Mouse (Mus musculus): ENCODE results near the gene 1700016K19Rik.
"Not testable (repeated sequence)": the region's sequence is repeated elsewhere in the genome, so short reads cannot be mapped to it uniquely, and the experiment has no call there.

1700016K19Rik gene

GRCm38 (mm10) chr11:75980413-75980812 is 19.3 kb upstream of the 1700016K19Rik start:
- in situ Hi-C loops (cut with MboI; ENCODE audit: unreplicated experiment in 2 of 2) = no loop called here

- in situ Hi-C loops (cut with MboI; ENCODE audit: unreplicated experiment in 2 of 2) = no loop called here
Measured at GRCm38 (mm10) chr11:75983194-75983593, 16.5 kb upstream of the 1700016K19Rik start.

- in situ Hi-C loops (cut with MboI; ENCODE audit: unreplicated experiment in 2 of 2) = no loop called here
Measured at GRCm38 (mm10) chr11:75984581-75984980, 15.1 kb upstream of the 1700016K19Rik start.

DNA sequence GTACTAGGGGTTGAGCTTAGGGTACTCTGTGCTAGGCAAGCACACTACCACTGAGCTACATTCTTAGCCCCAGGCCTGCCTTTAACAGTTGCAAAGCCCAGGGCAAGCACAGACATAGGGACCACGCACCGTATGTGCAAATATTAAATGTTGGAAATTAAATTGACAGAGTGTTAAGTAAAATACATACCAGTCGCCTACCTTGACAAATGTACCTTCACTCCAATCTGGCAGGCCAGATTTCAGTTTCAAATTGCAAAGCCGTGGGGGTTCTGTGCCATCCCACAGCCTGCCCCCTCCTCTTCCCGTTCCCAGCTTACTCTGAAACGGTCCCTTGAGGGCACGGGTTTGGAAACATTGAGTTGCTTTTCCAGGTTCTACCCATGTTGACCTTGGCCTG is 13.8 kb upstream of the 1700016K19Rik start:
- in situ Hi-C loops (cut with MboI; ENCODE audit: unreplicated experiment in 2 of 2) = no loop called here

DNA sequence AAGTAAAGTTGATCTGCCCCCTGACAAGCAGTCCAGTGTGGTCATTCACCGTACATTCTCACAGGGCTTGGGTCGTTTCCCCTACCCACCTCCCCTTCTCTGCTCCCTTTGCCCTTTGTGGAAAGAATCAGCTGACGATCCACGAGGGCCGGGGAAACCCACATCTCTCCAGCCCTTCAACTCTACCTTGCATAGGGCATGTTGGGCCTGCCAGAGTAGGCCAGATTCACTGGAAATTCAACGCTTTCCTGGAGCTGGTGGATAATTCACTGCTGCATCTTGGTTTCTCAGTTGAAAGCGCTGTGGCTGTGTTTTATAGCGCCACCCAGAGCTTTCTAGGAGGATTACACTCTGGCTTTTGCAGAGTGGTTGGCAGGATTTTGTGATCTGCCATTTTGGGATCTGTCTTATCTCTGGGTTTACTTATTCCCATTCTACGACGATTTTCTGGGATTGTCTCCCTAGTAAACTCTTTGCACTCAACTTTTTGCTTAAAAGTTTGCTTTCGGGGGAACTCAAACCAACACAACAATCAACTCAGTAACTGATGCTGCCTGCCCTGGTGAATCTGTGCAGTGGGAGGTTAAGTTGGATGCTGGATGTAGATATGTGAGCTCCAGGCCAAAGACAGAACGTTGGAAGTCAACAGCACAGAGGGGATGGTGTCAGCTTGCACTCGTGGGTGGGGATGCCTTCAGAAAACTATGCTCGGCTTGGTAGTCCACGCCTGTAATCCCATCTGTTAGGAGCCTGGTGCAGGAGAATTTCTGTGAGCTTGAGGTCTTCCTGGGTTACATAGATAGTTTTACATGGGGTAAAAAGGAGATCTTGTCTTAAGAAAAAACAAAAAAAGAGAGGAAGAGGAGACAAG is 8.5 kb upstream of the 1700016K19Rik start:
- in situ Hi-C loops (cut with MboI; ENCODE audit: unreplicated experiment in 2 of 2) = no loop called here

DNA sequence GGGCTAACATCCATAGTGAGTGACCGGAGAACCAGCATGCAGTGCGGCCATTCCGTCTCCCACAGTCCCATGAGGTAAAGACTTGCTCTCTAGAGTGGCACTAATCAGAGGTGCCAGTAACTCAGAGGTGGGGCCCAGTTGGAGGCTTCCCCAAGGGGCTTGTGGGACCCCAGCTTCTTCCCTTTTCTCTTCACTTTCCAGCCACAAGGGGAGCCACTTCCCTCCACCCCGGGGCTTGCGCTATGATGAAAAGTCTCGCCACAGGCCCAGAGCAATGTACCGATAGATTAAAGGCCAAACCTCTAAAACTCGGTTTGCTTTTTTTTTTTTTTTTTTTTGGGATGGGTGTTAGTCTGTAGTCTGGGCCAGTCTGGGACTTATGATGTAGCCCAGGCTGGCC is 7.8 kb upstream of the 1700016K19Rik start:
- in situ Hi-C loops (cut with MboI; ENCODE audit: unreplicated experiment in 2 of 2) = no loop called here

- in situ Hi-C loops (cut with MboI; ENCODE audit: unreplicated experiment in 2 of 2) = no loop called here
Measured at GRCm38 (mm10) chr11:75992481-75992880, 7.2 kb upstream of the 1700016K19Rik start.

DNA sequence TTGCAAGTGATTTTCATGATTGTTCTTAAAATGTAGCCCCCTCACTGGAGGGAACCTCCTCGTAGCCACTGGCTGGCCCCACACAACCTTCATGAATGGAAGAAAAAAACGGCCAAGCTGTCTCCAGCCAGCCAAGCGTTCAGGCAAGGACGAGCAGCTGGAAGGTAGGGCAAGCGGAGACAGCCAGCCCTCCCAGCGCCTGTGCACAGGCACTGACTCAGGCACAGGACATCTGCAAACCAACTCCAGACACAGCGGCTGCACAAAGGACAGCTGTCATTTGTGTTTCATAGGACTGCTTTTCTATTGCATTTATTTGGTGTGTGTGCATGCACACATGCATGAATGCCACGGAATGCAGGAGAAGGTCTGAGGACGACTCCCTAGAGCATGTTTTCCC is 5.4 kb upstream of the 1700016K19Rik start:
- in situ Hi-C loops (cut with MboI; ENCODE audit: unreplicated experiment in 2 of 2) = no loop called here

GRCm38 (mm10) chr11:76000701-76001100 is 989 bp downstream of the 1700016K19Rik start:
- in situ Hi-C loops (cut with MboI; ENCODE audit: unreplicated experiment in 2 of 2) = no loop called here

DNA sequence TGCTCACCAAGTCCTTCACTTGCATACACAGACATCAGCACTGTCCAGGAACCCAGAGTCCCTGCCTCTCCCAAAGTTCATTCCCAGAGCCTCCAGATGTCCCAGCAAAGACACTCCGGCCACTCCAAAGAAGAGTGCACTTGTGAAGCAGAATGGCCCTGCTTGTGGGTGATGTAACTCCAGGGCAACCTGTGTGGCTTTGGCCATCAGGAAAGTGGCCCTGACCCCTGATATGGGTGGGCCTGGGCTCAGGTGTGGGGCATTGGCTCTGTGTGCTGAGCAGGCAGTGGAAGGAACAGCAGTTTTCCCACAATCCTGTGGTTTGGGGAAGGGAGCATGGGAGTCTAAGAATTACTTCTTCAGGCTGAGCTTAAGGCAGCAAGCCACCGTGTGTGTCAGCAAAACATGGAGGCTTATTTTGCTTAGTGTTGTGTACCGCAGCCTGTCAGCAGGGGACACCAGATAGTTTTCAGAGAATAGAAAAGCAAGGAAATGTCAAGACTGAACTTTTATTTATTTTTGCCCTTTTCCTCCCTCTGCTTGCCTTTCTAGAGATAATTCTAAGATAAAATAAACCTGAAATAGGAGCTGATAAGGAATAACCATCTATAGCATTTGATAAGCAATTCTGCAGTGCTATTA is 1.6 kb downstream of the 1700016K19Rik start:
- in situ Hi-C loops (cut with MboI; ENCODE audit: unreplicated experiment in 2 of 2) = no loop called here

DNA sequence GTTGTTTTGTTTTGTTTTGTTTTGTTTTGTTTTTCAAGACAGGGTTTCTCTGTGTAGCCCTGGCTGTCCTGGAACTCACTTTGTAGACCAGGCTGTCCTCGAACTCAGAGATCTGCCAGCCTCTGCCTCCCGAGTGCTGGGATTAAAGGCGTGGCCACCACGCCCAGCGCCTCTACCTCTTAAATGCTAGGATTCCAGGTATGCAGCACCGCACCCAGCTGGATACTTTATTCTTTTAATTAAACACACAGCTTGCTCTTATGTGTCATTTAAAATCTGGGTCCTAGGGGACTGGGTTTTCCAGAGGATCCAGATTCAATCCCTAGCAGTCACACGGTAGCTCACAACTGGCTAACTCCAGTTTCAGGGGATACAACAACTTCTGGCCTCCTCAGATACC is 4.6 kb downstream of the 1700016K19Rik start:
- in situ Hi-C loops (cut with MboI; ENCODE audit: unreplicated experiment in 2 of 2) = not testable (repeated sequence)

GRCm38 (mm10) chr11:76008162-76008561 is 8.4 kb downstream of the 1700016K19Rik start:
- in situ Hi-C loops (cut with MboI; ENCODE audit: unreplicated experiment in 2 of 2) = no loop called here

- in situ Hi-C loops (cut with MboI; ENCODE audit: unreplicated experiment in 2 of 2) = no loop called here
Measured at GRCm38 (mm10) chr11:76009101-76009500, 9.4 kb downstream of the 1700016K19Rik start.

DNA sequence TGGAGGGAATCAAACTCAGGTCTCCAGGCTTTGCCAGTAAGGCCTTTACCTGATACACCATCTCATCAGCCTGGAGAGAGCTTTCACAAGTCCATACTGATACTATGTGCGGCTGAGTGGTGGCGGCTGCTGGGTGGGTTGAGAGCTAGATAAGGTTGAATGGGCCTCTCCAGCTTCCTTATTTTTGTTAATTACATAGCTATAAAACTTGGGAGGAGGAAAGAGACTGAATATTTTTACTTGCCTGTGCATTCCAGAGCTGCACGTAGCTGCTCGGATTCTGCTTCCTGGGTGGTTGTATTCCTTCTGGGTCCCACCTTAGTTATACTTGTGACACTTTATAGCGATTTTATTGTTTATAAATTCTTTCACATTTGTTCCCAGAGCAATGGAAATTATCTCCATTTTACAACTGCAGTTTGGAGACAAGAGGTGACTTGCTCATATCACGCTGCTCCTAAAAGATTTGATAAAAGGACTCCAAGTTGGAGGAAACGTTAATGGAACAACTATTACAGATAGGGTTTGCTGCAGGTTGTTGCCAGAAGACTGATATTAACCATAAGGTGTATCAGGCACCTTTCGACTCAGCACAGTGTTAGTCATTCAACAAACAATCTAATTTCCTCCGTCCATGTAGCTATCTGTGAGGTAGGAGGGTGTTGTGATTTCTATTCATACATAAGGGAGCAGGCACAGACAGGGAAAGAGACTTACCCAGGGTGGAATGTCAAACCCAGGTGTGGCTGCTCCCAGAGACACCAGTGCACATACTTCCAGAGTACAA is 11.3 kb downstream of the 1700016K19Rik start:
- in situ Hi-C loops (cut with MboI; ENCODE audit: unreplicated experiment in 2 of 2) = no loop called here

DNA sequence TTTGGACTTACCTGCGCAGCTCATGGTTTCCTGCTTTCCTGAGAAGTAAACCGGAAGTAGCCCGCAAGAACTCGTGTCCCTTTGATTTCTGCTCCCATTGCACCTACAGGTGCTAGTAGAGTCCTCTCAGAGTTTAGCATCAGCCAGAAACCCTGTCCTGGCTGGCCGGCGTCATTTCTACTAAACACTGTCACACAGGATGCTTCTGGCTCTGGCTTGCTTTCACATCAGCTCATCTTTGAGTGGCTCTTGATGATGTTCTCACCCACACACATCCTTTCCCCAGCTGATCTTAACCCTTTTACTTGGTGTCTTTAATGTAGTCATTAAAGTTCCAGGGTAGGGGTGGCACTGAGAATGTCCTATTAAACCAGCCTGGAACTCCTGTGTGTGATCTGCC is 15.5 kb downstream of the 1700016K19Rik start:
- in situ Hi-C loops (cut with MboI; ENCODE audit: unreplicated experiment in 2 of 2) = no loop called here

DNA sequence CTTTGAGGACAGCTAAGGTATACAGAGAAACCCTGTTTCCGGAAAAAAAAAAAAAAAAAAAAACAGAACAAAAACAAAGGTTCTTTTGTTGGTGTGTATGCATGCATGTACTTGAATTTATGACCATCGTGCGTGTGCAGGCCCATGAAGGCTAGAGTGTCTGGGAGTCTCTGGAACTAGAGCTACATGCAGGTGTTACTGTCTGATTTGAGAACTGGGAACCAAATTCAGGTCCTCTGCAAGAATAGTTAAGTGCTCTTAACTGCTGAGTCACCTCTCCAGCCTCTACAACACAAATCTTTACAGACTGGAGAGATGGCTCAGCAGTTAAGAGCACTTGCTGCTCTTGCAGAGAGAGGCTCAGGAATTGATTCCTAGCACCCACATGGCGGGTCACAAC is 16.1 kb downstream of the 1700016K19Rik start:
- in situ Hi-C loops (cut with MboI; ENCODE audit: unreplicated experiment in 2 of 2) = no loop called here

DNA sequence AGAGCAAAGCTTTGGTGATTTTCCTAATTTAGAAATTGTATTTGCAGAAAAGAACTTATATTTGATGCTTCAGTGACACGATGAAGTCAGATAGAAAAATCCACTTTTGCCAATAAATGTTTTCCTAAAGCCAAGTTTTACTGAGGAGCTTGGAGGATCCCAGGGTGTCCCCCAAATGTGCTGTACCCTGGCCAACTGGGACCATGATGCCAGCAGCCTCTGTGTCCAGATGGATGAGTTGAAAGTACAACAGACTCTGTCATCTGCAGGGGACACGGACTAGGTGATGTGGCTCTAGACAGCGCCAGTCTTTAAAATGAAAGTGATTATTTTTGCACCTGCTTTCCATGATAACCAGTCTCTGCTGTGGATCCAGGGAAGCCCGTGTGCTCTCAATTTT is 20.2 kb downstream of the 1700016K19Rik start:
- in situ Hi-C loops (cut with MboI; ENCODE audit: unreplicated experiment in 2 of 2) = no loop called here

DNA sequence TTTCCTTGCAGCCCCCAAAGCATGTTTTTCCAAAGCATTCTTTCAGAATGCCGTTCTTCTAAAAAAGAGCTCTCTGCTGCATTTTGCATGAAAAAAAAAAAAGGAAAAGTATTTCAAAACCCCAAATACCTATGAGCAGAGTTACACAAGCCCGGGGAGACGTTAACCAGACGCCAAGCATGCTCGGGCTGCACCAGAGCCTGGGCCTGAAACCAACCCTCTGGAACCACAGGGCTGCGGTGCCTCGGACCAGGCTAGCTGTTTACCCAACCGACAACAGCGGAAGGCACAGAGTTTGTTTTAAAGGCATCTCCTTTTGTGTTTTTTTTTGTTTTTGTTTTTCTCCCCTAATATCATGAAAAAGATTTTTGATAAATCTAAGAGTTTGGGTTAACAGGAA is 21.2 kb downstream of the 1700016K19Rik start:
- in situ Hi-C loops (cut with MboI; ENCODE audit: unreplicated experiment in 2 of 2) = no loop called here

GRCm38 (mm10) chr11:76025080-76025583 is 25.4 kb downstream of the 1700016K19Rik start:
- in situ Hi-C loops (cut with MboI; ENCODE audit: unreplicated experiment in 2 of 2) = no loop called here

DNA sequence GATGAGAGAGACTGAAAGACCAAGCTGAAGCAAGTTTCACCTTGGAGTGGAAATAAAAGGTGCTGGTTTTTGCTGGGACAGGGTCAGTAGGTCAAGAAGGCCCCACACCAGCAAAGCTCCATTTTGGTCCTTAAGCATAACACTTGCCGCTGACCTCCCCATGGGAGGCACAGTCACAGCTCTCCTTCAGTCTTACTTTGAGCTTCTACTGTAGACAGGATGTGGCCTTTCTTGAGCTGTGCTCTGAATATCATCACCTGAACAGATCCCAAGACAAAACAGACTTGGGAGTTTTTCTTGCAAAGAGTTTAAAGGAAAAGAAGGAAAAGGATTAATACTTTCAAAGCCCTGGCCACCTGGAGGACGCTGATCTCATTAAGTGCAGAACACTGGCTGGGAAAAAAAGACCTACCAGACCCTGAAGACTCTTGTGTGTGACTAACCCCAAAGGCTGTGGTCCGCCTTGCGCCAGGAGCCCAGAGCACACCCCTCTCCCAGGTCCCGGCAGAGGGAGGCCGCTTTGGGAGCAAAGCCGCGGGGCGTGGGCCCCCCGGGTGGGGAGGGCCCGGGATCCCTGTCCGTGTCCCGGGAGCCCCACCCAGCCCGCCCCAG is 26.9 kb downstream of the 1700016K19Rik start:
- in situ Hi-C loops (cut with MboI; ENCODE audit: unreplicated experiment in 2 of 2) = no loop called here

Measured in v-Abl transformed pro-B cells (cell line).